Mouse (Mus musculus) macrophage (primary cell): ENCODE results near the gene Gtpbp6. TPM values are rescaled to one million over a fixed set of nuclear protein-coding genes. Genes with fewer than 3 reads are reported as not detected.
"Not testable (repeated sequence)": the region's sequence is repeated elsewhere in the genome, so short reads cannot be mapped to it uniquely, and the experiment has no call there.

Experiments
- H3K27ac ChIP-seq: fragments of 350-480 bp; formaldehyde crosslinking; 2 replicates; pipeline ENCODE4 v1.9.0; 2021
- H3K36me3 ChIP-seq: fragments of 350-480 bp; formaldehyde crosslinking; 2 replicates; pipeline ENCODE4 v1.9.0; 2021; ENCODE audit errors: inconsistent target
- H3K4me3 ChIP-seq: fragments of 350-480 bp; formaldehyde crosslinking; 2 replicates; pipeline ENCODE4 v1.9.0; 2021; ENCODE audit errors: inconsistent target
- H3K79me2 ChIP-seq: fragments of 350-480 bp; formaldehyde crosslinking; 2 replicates; pipeline ENCODE4 v1.9.0; 2021; ENCODE audit errors: inconsistent target
- WGBS: methylation state at CpG from one replicate; pipeline ENCODE4 v1.1.7; 2026; ENCODE audit warnings: inconsistent platforms; ENCODE audit not compliant: missing documents; 5-methylcytosine and 5-hydroxymethylcytosine counted together
- polyA plus RNA-seq: library from polyadenylated mRNA; stranded (reverse); fragments of 250-400 nt; gene quantifications from 3 replicates; pipeline ENCODE4 v1.2.4, GENCODE M21; 2018; ENCODE audit warnings: inconsistent platforms
- total RNA-seq, 78 experiments: library from RNA; depleted of rRNA; stranded (reverse); fragments of 250-400 nt; gene quantifications; 1 replicate in 9 of 78; 2 replicates in 24 of 78; 3 replicates in 43 of 78; 4 replicates in 2 of 78; pipeline ENCODE4 v1.2.4; 2018; ENCODE audit warnings: inconsistent platforms in 56 of 78

Gene Gtpbp6
- total RNA-seq (2018; cell fraction: chromatin; rRNA removed) = 100 to 1,000 TPM in 20 of 26 experiments, 10 to 100 TPM in 6; 32.5 to 227 (median 116) TPM
- 10 to 100 TPM in 20 of 26 experiments, 1 to 10 TPM in 6; 6.1 to 20.3 (median 11.3) TPM for total RNA-seq (2018; cell fraction: cytosol; rRNA removed)
- 100 to 1,000 TPM in 2 of 26 experiments, 10 to 100 TPM in 24; 28.9 to 136 (median 64.6) TPM for total RNA-seq (2018; cell fraction: nucleus; rRNA removed)
- 5.6 to 22.4 TPM (median 15.8 TPM) in 3 replicates for polyA plus RNA-seq

- H3K27ac ChIP-seq = peak within 1 kb of the TSS; percentile 73
- under 1% methylated on average over 53 of the region's 71 CpGs for WGBS
- peaks cover 39% of the 10 kb centered on the region for H3K36me3 ChIP-seq
- peak within 1 kb of the TSS; percentile 66 for H3K4me3 ChIP-seq
- H3K79me2 ChIP-seq = peaks cover 33% of the 10 kb centered on the region
These were observed at the start of gene Gtpbp6 for GRCm38 (mm10) chr5:110107581-110108304. TSS of gene Gtpbp6 (minus strand) at chr5:110108197.

GRCm38 (mm10) chr5:110143007-110143406 lies 35.0 kb upstream of the Gtpbp6 start:
- WGBS = 88% methylated on average over 5 of the region's 5 CpGs
- Histone ChIP-seq H3K36me3 (peaks cover 67% of the 10 kb centered on the region), H3K27ac (no peak overlapping the region), H3K79me2 (peaks cover 19% of the 10 kb centered on the region), H3K4me3 (no peak overlapping the region)

GRCm38 (mm10) chr5:110142309-110142708 lies 34.3 kb upstream of the Gtpbp6 start:
- Histone ChIP-seq H3K27ac (no peak overlapping the region), H3K4me3 (no peak overlapping the region), H3K36me3 (peaks cover 65% of the 10 kb centered on the region), H3K79me2 (peaks cover 26% of the 10 kb centered on the region)
- 93% methylated on average over 2 of the region's 2 CpGs for WGBS

GRCm38 (mm10) chr5:110140424-110140823 lies 32.4 kb upstream of the Gtpbp6 start:
- WGBS = 98% methylated on average over 5 of the region's 7 CpGs
- H3K4me3 ChIP-seq = no peak overlapping the region
- H3K79me2 ChIP-seq = peaks cover 41% of the 10 kb centered on the region
- H3K27ac ChIP-seq = no peak overlapping the region
- H3K36me3 ChIP-seq = peaks cover 47% of the 10 kb centered on the region

GRCm38 (mm10) chr5:110139325-110139724 lies 31.3 kb upstream of the Gtpbp6 start:
- Histone ChIP-seq H3K36me3 (peaks cover 36% of the 10 kb centered on the region), H3K4me3 (no peak overlapping the region), H3K27ac (no peak overlapping the region), H3K79me2 (peaks cover 41% of the 10 kb centered on the region)
- WGBS = 95% methylated on average over 3 of the region's 3 CpGs

GRCm38 (mm10) chr5:110137816-110138215 lies 29.8 kb upstream of the Gtpbp6 start:
- Histone ChIP-seq H3K79me2 (peaks cover 41% of the 10 kb centered on the region), H3K27ac (no peak overlapping the region)
- 95% methylated on average over 3 of the region's 3 CpGs for WGBS

GRCm38 (mm10) chr5:110136087-110136464 lies 28.1 kb upstream of the Gtpbp6 start:
- peak overlapping the region; percentile 57 for H3K27ac ChIP-seq
- H3K4me3 ChIP-seq = peak overlapping the region; percentile 94
- H3K79me2 ChIP-seq = peaks cover 41% of the 10 kb centered on the region
- WGBS = 6% methylated on average over 18 of the region's 18 CpGs
- H3K36me3 ChIP-seq = peaks cover 18% of the 10 kb centered on the region

More at GRCm38 (mm10) chr5:110137816-110138215, 29.8 kb upstream of the Gtpbp6 start:
- H3K36me3 ChIP-seq = peaks cover 25% of the 10 kb centered on the region
- no peak overlapping the region for H3K4me3 ChIP-seq

- Histone ChIP-seq H3K27ac (peak within 1 kb of the TSS; percentile 57), H3K79me2 (peaks cover 41% of the 10 kb centered on the region), H3K36me3 (peaks cover 13% of the 10 kb centered on the region), H3K4me3 (peak within 1 kb of the TSS; percentile 94)
- 4% methylated on average over 46 of the region's 46 CpGs for WGBS
These were observed 27.5 kb upstream of the Gtpbp6 start, which contains the start of gene Chfr for GRCm38 (mm10) chr5:110135293-110136086. TSS of gene Chfr (plus strand) at chr5:110135842.

- H3K27ac ChIP-seq, H3K4me3 ChIP-seq, H3K79me2 ChIP-seq: not testable (repeated sequence)
- WGBS = 100% methylated on average over 3 of the region's 3 CpGs
- H3K36me3 ChIP-seq = peaks cover 26% of the 10 kb centered on the region
These were observed 14.4 kb upstream of the Gtpbp6 start for GRCm38 (mm10) chr5:110122380-110122779.

GRCm38 (mm10) chr5:110109991-110110441 lies 2.0 kb upstream of the Gtpbp6 start, which contains the start of gene Zfp605:
TSS of gene Zfp605 (plus strand) at chr5:110110092.
- H3K36me3 ChIP-seq = peaks cover 31% of the 10 kb centered on the region
- 5% methylated on average over 12 of the region's 12 CpGs for WGBS
- H3K27ac ChIP-seq = peak within 1 kb of the TSS; percentile 57
- peak within 1 kb of the TSS; percentile 77 for H3K4me3 ChIP-seq
- peaks cover 25% of the 10 kb centered on the region for H3K79me2 ChIP-seq

GRCm38 (mm10) chr5:110108305-110108628 lies 270 bp upstream of the Gtpbp6 start:
- 0% methylated on average over 7 of the region's 7 CpGs for WGBS
- H3K79me2 ChIP-seq = peaks cover 33% of the 10 kb centered on the region

GRCm38 (mm10) chr5:110106901-110107564 lies 964 bp downstream of the Gtpbp6 start:
- H3K79me2 ChIP-seq = peaks cover 33% of the 10 kb centered on the region
- WGBS = 36% methylated on average over 39 of the region's 41 CpGs

More at GRCm38 (mm10) chr5:110108305-110108628, 270 bp upstream of the Gtpbp6 start:
- Histone ChIP-seq H3K36me3 (peaks cover 39% of the 10 kb centered on the region), H3K27ac (no peak overlapping the region), H3K4me3 (no peak overlapping the region)

GRCm38 (mm10) chr5:110106140-110106871 lies 1.7 kb downstream of the Gtpbp6 start:
- H3K27ac ChIP-seq = no peak overlapping the region
- peaks cover 38% of the 10 kb centered on the region for H3K36me3 ChIP-seq
- H3K79me2 ChIP-seq = peaks cover 33% of the 10 kb centered on the region
- peak overlapping the region; percentile 66; the same call in 1 of the 2 replicates for H3K4me3 ChIP-seq
- WGBS = 94% methylated on average over 23 of the region's 26 CpGs

More at GRCm38 (mm10) chr5:110106901-110107564, 964 bp downstream of the Gtpbp6 start:
- Histone ChIP-seq H3K4me3 (peak overlapping the region; percentile 66), H3K27ac (peak overlapping the region; percentile 73), H3K36me3 (peaks cover 38% of the 10 kb centered on the region)
